Mouse (Mus musculus) liver, embryonic 14.5 days (tissue): ENCODE data around the gene Elmo1. TPM values are rescaled to one million over a fixed set of nuclear protein-coding genes. Genes with fewer than 3 reads are reported as not detected.

Source experiments
- ATAC-seq: fragments of 200-750 bp; cut with Nextera tagmentation; 2 replicates; pipeline ENCODE4 v1.8.0; 2017; ENCODE audit warnings: moderate number of reproducible peaks, mild to moderate bottlenecking, moderate library complexity; ENCODE audit not compliant: insufficient read depth
- DNase-seq, 3 experiments: peaks; one replicate each; pipeline ENCODE4 v3.0.0-alpha.2; 2012 to 2013; ENCODE audit warnings: low read depth in 3 of 3, low spot score in 3 of 3
- H3K27ac ChIP-seq: fragments of 300-500 bp; sonication (generic); 2 replicates; pipeline ENCODE4 v1.5.1; 2014; ENCODE audit warnings: moderate library complexity, mild to moderate bottlenecking, control low read depth, inconsistent platforms
- H3K27me3 ChIP-seq: fragments of 300-500 bp; sonication (generic); 2 replicates; pipeline ENCODE4 v1.6.1; 2014; ENCODE audit warnings: mild to moderate bottlenecking, low read length, moderate library complexity; ENCODE audit not compliant: control insufficient read depth, insufficient read depth
- H3K36me3 ChIP-seq: fragments of 300-500 bp; sonication (generic); replicated peaks from 2 replicates; pipeline ENCODE4 v1.6.1; 2014; ENCODE audit warnings: low read depth; ENCODE audit not compliant: control insufficient read depth, insufficient read depth
- H3K4me1 ChIP-seq, 2 experiments: fragments of 200-500 bp in 1 of 2; fragments of 300-500 bp in 1 of 2; sonication (generic) in 1 of 2; replicated peaks; 2 replicates each; pipeline ENCODE4 v1.6.1; 2012 to 2014; ENCODE audit warnings: antibody characterized with exemption in 1 of 2, inconsistent platforms in 1 of 2, low read length in 1 of 2; ENCODE audit not compliant: control insufficient read depth in 2 of 2, insufficient read depth in 2 of 2
- H3K4me2 ChIP-seq: fragments of 300-500 bp; sonication (generic); 2 replicates; pipeline ENCODE4 v1.6.1; 2014; ENCODE audit warnings: low read depth, mild to moderate bottlenecking, control low read depth, moderate library complexity
- H3K4me3 ChIP-seq, 2 experiments: fragments of 200-500 bp in 1 of 2; fragments of 300-500 bp in 1 of 2; sonication (generic) in 1 of 2; 2 replicates each; pipeline ENCODE4 v1.5.1; 2012 to 2014; ENCODE audit warnings: low read depth in 2 of 2, low read length in 2 of 2, mild to moderate bottlenecking in 2 of 2, control low read depth in 1 of 2, inconsistent platforms in 1 of 2, moderate library complexity in 1 of 2; ENCODE audit not compliant: insufficient read depth in 1 of 2
- H3K9ac ChIP-seq: fragments of 300-500 bp; sonication (generic); replicated peaks from 2 replicates; pipeline ENCODE4 v1.6.1; 2014; ENCODE audit warnings: mild to moderate bottlenecking, control low read depth, moderate library complexity
- H3K9me3 ChIP-seq: fragments of 300-500 bp; sonication (generic); 2 replicates; pipeline ENCODE4 v1.6.1; 2016; ENCODE audit warnings: low read length, mixed read lengths; ENCODE audit not compliant: control insufficient read depth
- CTCF ChIP-seq: IDR thresholded peaks from 2 replicates; pipeline ENCODE4 v1.5.1; 2016; ENCODE audit warnings: antibody characterized with exemption, low read depth, control low read depth
- EP300 ChIP-seq: IDR thresholded peaks from 2 replicates; pipeline ENCODE4 v1.6.1; 2016; ENCODE audit warnings: antibody characterized with exemption, low read depth
- WGBS: fragments of 180-500 bp; shearing (Covaris S2); extraction: QIAGEN DNeasy Blood & Tissue Kit; methylation state at CpG from one replicate; pipeline ENCODE4 v1.1.7; 2014; ENCODE audit not compliant: insufficient replicate concordance; 5-methylcytosine and 5-hydroxymethylcytosine counted together
- polyA plus RNA-seq, 2 experiments: library from polyadenylated mRNA; depleted of rRNA in 1 of 2; stranded (reverse) in 1 of 2; unstranded in 1 of 2; fragments of >200 nt; fragmentation: Nextera tagmentation in 1 of 2; extraction: Ambion mirVana in 1 of 2; gene quantifications; 2 replicates each; pipeline versions ENCODE4 v1.2.1 to v1.2.3; 2012 to 2014

Elmo1 gene
- polyA plus RNA-seq, 2 experiments = 3.0 to 3.9 TPM

DNA sequence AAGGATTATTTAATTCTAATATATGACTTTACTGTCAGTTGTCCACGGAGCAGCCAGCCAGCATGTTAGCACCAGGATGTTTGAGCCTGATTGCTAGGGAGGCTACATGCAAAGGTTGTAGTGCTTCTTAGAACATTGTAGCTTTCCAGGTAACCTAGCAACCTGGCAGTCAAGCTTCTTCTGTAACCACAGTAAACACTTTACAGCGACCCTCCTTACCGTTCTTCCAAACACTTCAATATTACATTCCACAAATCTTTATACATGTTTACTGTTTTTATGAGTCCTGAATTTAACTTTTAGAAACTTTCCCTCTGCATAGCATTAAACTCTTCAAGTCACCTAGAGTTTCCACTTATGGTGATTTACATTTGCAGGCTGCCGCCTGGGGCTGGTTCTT is 233.1 kb downstream of the Elmo1 start:
- Histone ChIP-seq H3K27me3 (no peaks in the 10 kb centered on the region), H3K4me1 (no peaks in the 10 kb centered on the region), H3K27ac (no peak overlapping the region), H3K4me2 (no peak overlapping the region), H3K36me3 (no peaks in the 10 kb centered on the region), H3K9me3 (no peaks in the 10 kb centered on the region), H3K4me3 (no peak overlapping the region), H3K9ac (no peak overlapping the region)
- DNase-seq = no peak
- 76% methylated on average over 4 of the region's 4 CpGs for WGBS
- TF ChIP-seq EP300 (no peak), CTCF (no peak)
- no peak for ATAC-seq

- H3K27ac ChIP-seq = no peak overlapping the region
- no peaks in the 10 kb centered on the region for H3K36me3 ChIP-seq
- WGBS = 71% methylated on average over 4 of the region's 4 CpGs
- H3K27me3 ChIP-seq = no peaks in the 10 kb centered on the region
- TF ChIP-seq EP300 (no peak), CTCF (no peak)
- DNase-seq (no peak), ATAC-seq (no peak)
- H3K4me1 ChIP-seq = no peaks in the 10 kb centered on the region
- H3K9me3 ChIP-seq = no peaks in the 10 kb centered on the region
- H3K4me3 ChIP-seq = no peak overlapping the region
- no peak overlapping the region for H3K9ac ChIP-seq
- no peak overlapping the region for H3K4me2 ChIP-seq
These were observed 236.7 kb downstream of the Elmo1 start for GRCm38 (mm10) chr13:20327064-20327463.

DNA sequence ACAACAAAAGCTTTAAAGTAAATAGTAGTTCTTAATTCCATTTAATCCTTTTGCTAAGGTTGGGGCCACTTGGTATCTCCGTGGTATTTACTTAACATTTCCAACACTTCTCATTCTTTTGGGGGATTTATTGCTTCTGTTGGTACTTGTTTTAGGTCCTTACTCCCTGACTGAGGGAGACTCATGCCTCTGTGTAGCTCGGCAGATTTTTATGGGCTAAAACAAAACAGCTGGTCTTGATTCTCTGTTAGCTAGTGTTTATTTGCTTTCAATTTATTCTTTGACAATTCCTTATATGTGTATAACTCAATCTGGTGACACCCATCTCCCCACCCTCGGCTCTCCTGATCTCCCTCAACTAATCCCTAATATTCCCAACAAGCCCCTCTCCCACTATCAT is 237.6 kb downstream of the Elmo1 start:
- Histone ChIP-seq H3K4me1 (no peaks in the 10 kb centered on the region), H3K9me3 (no peaks in the 10 kb centered on the region), H3K4me2 (no peak overlapping the region), H3K36me3 (no peaks in the 10 kb centered on the region), H3K27ac (no peak overlapping the region), H3K27me3 (no peaks in the 10 kb centered on the region), H3K9ac (no peak overlapping the region), H3K4me3 (no peak overlapping the region)
- 49% methylated on average over 3 of the region's 3 CpGs for WGBS
- no peak for TF ChIP-seq CTCF
- TF ChIP-seq EP300 = no peak
- DNase-seq = no peak
- no peak for ATAC-seq

GRCm38 (mm10) chr13:20328672-20329071 is 238.3 kb downstream of the Elmo1 start:
- Histone ChIP-seq H3K36me3 (no peaks in the 10 kb centered on the region), H3K9ac (no peak overlapping the region), H3K9me3 (no peaks in the 10 kb centered on the region), H3K27me3 (no peaks in the 10 kb centered on the region), H3K4me3 (no peak overlapping the region), H3K4me1 (no peaks in the 10 kb centered on the region), H3K4me2 (no peak overlapping the region), H3K27ac (no peak overlapping the region)
- DNase-seq (no peak), ATAC-seq (no peak)
- TF ChIP-seq CTCF (no peak), EP300 (no peak)
- WGBS = 58% methylated on average over 1 of the region's 1 CpGs

- TF ChIP-seq CTCF (no peak), EP300 (no peak)
- no peaks in the 10 kb centered on the region for H3K36me3 ChIP-seq
- H3K27me3 ChIP-seq = no peaks in the 10 kb centered on the region
- no peak overlapping the region for H3K4me2 ChIP-seq
- H3K4me3 ChIP-seq = no peak overlapping the region
- no peaks in the 10 kb centered on the region for H3K9me3 ChIP-seq
- H3K9ac ChIP-seq = no peak overlapping the region
- ATAC-seq = no peak
- no peak overlapping the region for H3K27ac ChIP-seq
- H3K4me1 ChIP-seq = no peaks in the 10 kb centered on the region
- WGBS = 69% methylated on average over 7 of the region's 7 CpGs
- DNase-seq = no peak
These were observed 240.6 kb downstream of the Elmo1 start for GRCm38 (mm10) chr13:20330954-20331353.
